ENCODE assay signal across 18 mouse cellular contexts in genomic region chr16:76160879-76161278, GRCm38 (mm10).
"Had no signal": no experiment of that assay in that cellular context is flagged by ENCODE, and none has a peak within 500 bp of the region (broad histone marks: within the 10 kb centered on the region; RNA-seq: fewer than 3 reads in every experiment).

No protein-coding gene starts in this region.

- H3K4me3 ChIP-seq: liver, embryonic 13.5 days; liver, embryonic 15.5 days; lung, embryonic 15.5 days; midbrain, embryonic 12.5 days; midbrain, embryonic 15.5 days; stomach, embryonic 15.5 days had no signal

- ATAC-seq: liver, postnatal 0 days; lung, postnatal 0 days; midbrain, embryonic 15.5 days had no signal

- H3K4me1 ChIP-seq: liver, embryonic 13.5 days; liver, embryonic 15.5 days; lung, embryonic 15.5 days; midbrain, embryonic 12.5 days; midbrain, embryonic 15.5 days; stomach, embryonic 15.5 days had no signal

- H3K36me3 ChIP-seq: liver, embryonic 13.5 days; liver, embryonic 15.5 days; lung, embryonic 15.5 days; midbrain, embryonic 12.5 days; midbrain, embryonic 15.5 days; stomach, embryonic 15.5 days had no signal

- H3K4me2 ChIP-seq: liver, embryonic 11.5 days; liver, embryonic 13.5 days; liver, embryonic 15.5 days; lung, embryonic 15.5 days; midbrain, embryonic 12.5 days; midbrain, embryonic 15.5 days; stomach, embryonic 15.5 days had no signal

- H3K9me3 ChIP-seq: liver, embryonic 13.5 days; liver, embryonic 15.5 days; lung, embryonic 15.5 days; midbrain, embryonic 12.5 days; midbrain, embryonic 15.5 days; stomach, embryonic 15.5 days had no signal

- H3K9ac ChIP-seq: liver, embryonic 13.5 days; liver, embryonic 15.5 days; liver, postnatal 0 days; lung, embryonic 15.5 days; midbrain, embryonic 12.5 days; midbrain, embryonic 15.5 days; stomach, embryonic 15.5 days had no signal

- H3K27ac ChIP-seq: liver, embryonic 13.5 days; liver, embryonic 15.5 days; lung, embryonic 15.5 days; macrophage; midbrain, embryonic 12.5 days; midbrain, embryonic 15.5 days; stomach, embryonic 15.5 days; stomach, postnatal 0 days had no signal

- DNase-seq: liver, embryonic 13.5 days; liver, postnatal 0 days; lung, adult 2 months; lung, postnatal 14 days; lung, postnatal 36 days; right cerebral cortex, postnatal 14 days; thymus, adult 2 months; thymus, postnatal 25 days; thymus, postnatal 4 days had no signal

- H3K27me3 ChIP-seq: liver, embryonic 13.5 days; liver, embryonic 15.5 days; lung, embryonic 15.5 days; midbrain, embryonic 12.5 days; midbrain, embryonic 15.5 days; stomach, embryonic 15.5 days had no signal
